Mouse (Mus musculus) forebrain, postnatal 0 days (tissue): ENCODE results near the gene Pcdh17. TPM values are rescaled to one million over a fixed set of nuclear protein-coding genes. Genes with fewer than 3 reads are reported as not detected.
A peak's percentile ranks its signal among the peaks of the same experiment; 100 is the strongest.

Experiments
- ATAC-seq: fragments of 200-750 bp; cut with Nextera tagmentation; 2 replicates; pipeline ENCODE4 v1.8.0; 2017; ENCODE audit warnings: mild to moderate bottlenecking, moderate library complexity
- DNase-seq: peaks from one replicate; pipeline ENCODE4 v3.0.0-alpha.2; 2015
- H3K27ac ChIP-seq: fragments of 300-500 bp; sonication (generic); 2 replicates; pipeline ENCODE4 v1.5.1; 2014; ENCODE audit warnings: low read depth, mild to moderate bottlenecking, antibody characterized with exemption, low read length, moderate library complexity, mixed read lengths
- H3K27me3 ChIP-seq: fragments of 300-500 bp; sonication (generic); 2 replicates; pipeline ENCODE4 v1.6.1; 2014; ENCODE audit warnings: mild to moderate bottlenecking, low read length, mixed read lengths; ENCODE audit not compliant: insufficient read depth
- H3K36me3 ChIP-seq: fragments of 300-500 bp; sonication (generic); 2 replicates; pipeline ENCODE4 v1.6.1; 2014; ENCODE audit warnings: mild to moderate bottlenecking, moderate library complexity; ENCODE audit not compliant: insufficient read depth
- H3K4me1 ChIP-seq: fragments of 300-500 bp; sonication (generic); 2 replicates; pipeline ENCODE4 v1.6.1; 2014; ENCODE audit warnings: antibody characterized with exemption; ENCODE audit not compliant: insufficient read depth
- H3K4me2 ChIP-seq: fragments of 300-500 bp; sonication (generic); 2 replicates; pipeline ENCODE4 v1.6.1; 2014; ENCODE audit warnings: low read depth, mild to moderate bottlenecking, moderate library complexity
- H3K4me3 ChIP-seq: fragments of 300-500 bp; sonication (generic); 2 replicates; pipeline ENCODE4 v1.5.1; 2014; ENCODE audit warnings: low read depth, low read length, mixed read lengths
- H3K9ac ChIP-seq: fragments of 300-500 bp; sonication (generic); 2 replicates; pipeline ENCODE4 v1.6.1; 2014; ENCODE audit warnings: mild to moderate bottlenecking
- H3K9me3 ChIP-seq: fragments of 300-500 bp; sonication (generic); 2 replicates; pipeline ENCODE4 v1.6.1; 2016; ENCODE audit warnings: low read length
- CTCF ChIP-seq: sonication (generic); IDR thresholded peaks from 2 replicates; pipeline ENCODE4 v1.5.1; 2016; ENCODE audit warnings: antibody characterized with exemption, control low read depth, low read depth
- WGBS: fragments of 180-500 bp; shearing (Covaris S2); extraction: QIAGEN DNeasy Blood & Tissue Kit; methylation state at CpG from one replicate; pipeline ENCODE4 v1.1.7; 2014; 5-methylcytosine and 5-hydroxymethylcytosine counted together
- polyA plus RNA-seq: library from polyadenylated mRNA; unstranded; fragments of >200 nt; fragmentation: Nextera tagmentation; extraction: Ambion mirVana; gene quantifications from 2 replicates; pipeline ENCODE4 v1.2.1, GENCODE M21; 2015
- total RNA-seq: library from RNA; depleted of rRNA; stranded (reverse); fragments of >200 nt; gene quantifications from 2 replicates; pipeline ENCODE4 v1.2.3, GENCODE M21; 2014

Pcdh17 gene
- total and polyA plus RNA-seq, 2 experiments from 2014 or later, result 23.8 to 57.3 TPM

GRCm38 (mm10) chr14:84447661-84448380, 4.5 kb downstream of the Pcdh17 start:
- Histone ChIP-seq H3K27ac (no peak overlapping the region), H3K4me2 (peak overlapping the region; percentile 74), H3K9me3 (no peaks in the 10 kb centered on the region), H3K27me3 (no peaks in the 10 kb centered on the region), H3K4me1 (peaks cover 4% of the 10 kb centered on the region; the same call in 1 of the 2 replicates), H3K4me3 (peak overlapping the region; percentile 57), H3K36me3 (no peaks in the 10 kb centered on the region), H3K9ac (peak overlapping the region; percentile 67)
- DNase-seq (peak; percentile 63), ATAC-seq (0 out of 2 replicates have a peak, but pooled peaks have one; percentile 2)
- 3% methylated on average over 45 of the region's 45 CpGs for WGBS
- peak; percentile 66 for TF ChIP-seq CTCF

GRCm38 (mm10) chr14:84448381-84448771, 5.0 kb downstream of the Pcdh17 start:
- H3K9me3 ChIP-seq, result no peaks in the 10 kb centered on the region
- H3K9ac ChIP-seq, result peak overlapping the region; percentile 67
- H3K27ac ChIP-seq, result no peak overlapping the region
- peak overlapping the region; percentile 57 for H3K4me3 ChIP-seq
- no peaks in the 10 kb centered on the region for H3K36me3 ChIP-seq
- DNase-seq, result no peak
- ATAC-seq, result no peak
- no peaks in the 10 kb centered on the region for H3K27me3 ChIP-seq
- H3K4me2 ChIP-seq, result peak overlapping the region; percentile 74
- H3K4me1 ChIP-seq, result peaks cover 4% of the 10 kb centered on the region; the same call in 1 of the 2 replicates
- 5% methylated on average over 15 of the region's 15 CpGs for WGBS
- TF ChIP-seq CTCF, result no peak

DNA sequence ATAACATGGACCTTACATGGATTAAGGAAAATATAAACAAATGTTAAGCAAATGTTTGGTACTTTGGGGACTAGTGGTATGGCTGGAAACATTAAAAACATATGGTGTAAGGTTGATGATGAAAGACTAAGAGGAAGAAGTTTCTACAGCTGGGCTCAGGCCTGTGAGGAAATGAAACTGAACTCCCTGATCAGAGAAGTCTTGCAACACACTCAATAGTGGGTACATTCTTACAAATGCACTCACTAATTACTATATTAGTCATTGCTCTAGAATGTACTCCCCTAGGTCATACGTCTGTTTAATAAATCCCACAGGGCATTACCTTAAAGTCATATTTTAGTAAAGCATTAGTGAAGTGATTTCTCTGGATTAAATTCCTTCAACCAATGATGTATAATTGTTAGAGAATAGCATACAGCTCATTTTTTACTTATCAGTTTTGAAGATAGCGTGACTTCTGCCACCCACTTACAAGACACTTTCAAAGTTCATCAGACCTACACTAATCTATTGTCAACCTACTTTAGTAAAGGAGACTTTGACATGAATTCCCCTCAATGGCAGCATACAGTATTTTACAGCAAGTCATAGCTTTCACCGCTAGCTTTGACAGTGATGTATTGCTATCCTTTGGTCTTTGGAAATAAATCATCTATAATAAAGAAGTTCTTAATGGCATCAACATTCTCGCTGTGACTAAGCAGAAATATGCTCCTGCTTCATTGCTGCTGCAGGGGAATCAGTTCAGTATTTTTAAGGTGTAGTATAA, 10.9 kb downstream of the Pcdh17 start:
- Histone ChIP-seq H3K27me3 (no peaks in the 10 kb centered on the region), H3K36me3 (no peaks in the 10 kb centered on the region), H3K9me3 (no peaks in the 10 kb centered on the region), H3K4me1 (no peaks in the 10 kb centered on the region), H3K9ac (no peak overlapping the region), H3K4me2 (no peak overlapping the region), H3K4me3 (no peak overlapping the region), H3K27ac (no peak overlapping the region)
- ATAC-seq (no peak), DNase-seq (no peak)
- 80% methylated on average over 4 of the region's 4 CpGs for WGBS
- TF ChIP-seq CTCF, result no peak

- 57% methylated on average over 1 of the region's 1 CpGs for WGBS
- ATAC-seq, result no peak
- no peak for TF ChIP-seq CTCF
These were observed 32.1 kb downstream of the Pcdh17 start for GRCm38 (mm10) chr14:84475491-84475890.

DNA sequence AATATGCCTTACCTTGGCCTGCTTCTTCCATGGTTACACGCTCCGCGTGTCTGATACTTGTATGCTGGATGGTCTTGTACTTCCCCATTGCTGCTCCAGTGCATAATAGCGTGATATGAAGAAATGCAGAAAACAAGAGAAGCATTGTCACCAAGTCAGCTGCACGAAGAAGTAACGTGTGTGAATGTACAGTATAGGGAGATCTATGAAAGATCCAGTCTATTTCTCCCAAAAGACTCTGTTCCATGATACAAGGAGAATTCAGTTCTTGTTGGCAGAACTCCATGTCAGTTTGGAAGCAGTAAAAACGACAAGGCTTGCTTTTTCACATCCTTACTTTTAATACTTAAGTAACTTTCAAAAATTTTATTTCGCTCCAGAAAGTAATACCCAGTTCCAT, 33.0 kb downstream of the Pcdh17 start:
- Histone ChIP-seq H3K4me3 (no peak overlapping the region), H3K9me3 (no peaks in the 10 kb centered on the region), H3K36me3 (no peaks in the 10 kb centered on the region), H3K4me2 (no peak overlapping the region), H3K4me1 (no peaks in the 10 kb centered on the region), H3K9ac (no peak overlapping the region), H3K27me3 (no peaks in the 10 kb centered on the region), H3K27ac (no peak overlapping the region)
- no peak for ATAC-seq
- no peak for TF ChIP-seq CTCF
- WGBS, result 69% methylated on average over 8 of the region's 8 CpGs
- no peak for DNase-seq

More at GRCm38 (mm10) chr14:84475491-84475890, 32.1 kb downstream of the Pcdh17 start:
- H3K4me3 ChIP-seq, result no peak overlapping the region
- DNase-seq, result no peak
- no peak overlapping the region for H3K4me2 ChIP-seq
- H3K27me3 ChIP-seq, result no peaks in the 10 kb centered on the region
- no peaks in the 10 kb centered on the region for H3K36me3 ChIP-seq
- H3K27ac ChIP-seq, result no peak overlapping the region
- H3K9me3 ChIP-seq, result no peaks in the 10 kb centered on the region
- no peak overlapping the region for H3K9ac ChIP-seq
- no peaks in the 10 kb centered on the region for H3K4me1 ChIP-seq

- ATAC-seq (no peak), DNase-seq (no peak)
- no peaks in the 10 kb centered on the region for H3K4me1 ChIP-seq
- H3K9me3 ChIP-seq, result no peaks in the 10 kb centered on the region
- H3K27ac ChIP-seq, result no peak overlapping the region
- H3K9ac ChIP-seq, result no peak overlapping the region
- H3K27me3 ChIP-seq, result no peaks in the 10 kb centered on the region
- H3K4me2 ChIP-seq, result no peak overlapping the region
- 55% methylated on average over 4 of the region's 4 CpGs for WGBS
- no peaks in the 10 kb centered on the region for H3K36me3 ChIP-seq
- TF ChIP-seq CTCF, result no peak
- no peak overlapping the region for H3K4me3 ChIP-seq
These were observed 33.5 kb downstream of the Pcdh17 start for GRCm38 (mm10) chr14:84476906-84477305.

DNA sequence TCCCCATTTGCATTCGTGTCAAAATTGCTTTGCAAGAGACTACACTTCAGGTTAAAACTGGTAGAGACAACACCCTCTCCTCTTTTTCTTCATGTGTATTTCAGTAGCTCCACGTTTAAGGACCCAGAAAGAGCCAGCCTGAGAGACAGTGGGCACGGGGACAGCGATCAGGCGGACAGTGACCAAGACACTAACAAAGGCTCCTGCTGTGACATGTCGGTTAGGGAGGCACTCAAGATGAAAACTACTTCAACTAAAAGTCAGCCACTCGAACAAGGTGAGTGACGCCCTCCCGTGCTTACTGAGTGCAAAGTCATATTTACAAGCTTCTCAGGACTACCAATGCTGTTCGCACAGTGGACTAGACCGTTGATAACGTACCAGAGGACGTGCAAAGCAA, 34.0 kb downstream of the Pcdh17 start:
- no peak overlapping the region for H3K4me2 ChIP-seq
- H3K36me3 ChIP-seq, result no peaks in the 10 kb centered on the region
- 42% methylated on average over 13 of the region's 13 CpGs for WGBS
- DNase-seq (no peak), ATAC-seq (no peak)
- no peak overlapping the region for H3K27ac ChIP-seq
- no peak for TF ChIP-seq CTCF
- H3K4me3 ChIP-seq, result no peak overlapping the region
- no peaks in the 10 kb centered on the region for H3K9me3 ChIP-seq
- H3K9ac ChIP-seq, result no peak overlapping the region
- H3K27me3 ChIP-seq, result no peaks in the 10 kb centered on the region
- H3K4me1 ChIP-seq, result no peaks in the 10 kb centered on the region
